Mouse (Mus musculus) liver, embryonic 13.5 days (tissue): ENCODE measurements around the gene Tom1l2. TPM values are rescaled to one million over a fixed set of nuclear protein-coding genes. Genes with fewer than 3 reads are reported as not detected.

ENCODE experiments used
- ATAC-seq: fragments of 200-750 bp; cut with Nextera tagmentation; 2 replicates; pipeline ENCODE4 v1.8.0; 2017; ENCODE audit warnings: low read depth, mild to moderate bottlenecking, moderate number of reproducible peaks, moderate library complexity
- DNase-seq: peaks from one replicate; pipeline ENCODE4 v3.0.0; 2022
- H3K27ac ChIP-seq: fragments of 300-500 bp; sonication (generic); 2 replicates; pipeline ENCODE4 v1.5.1; 2015; ENCODE audit warnings: moderate library complexity, mild to moderate bottlenecking, inconsistent platforms
- H3K27me3 ChIP-seq: fragments of 300-500 bp; sonication (generic); 2 replicates; pipeline ENCODE4 v1.6.1; 2015; ENCODE audit warnings: mild to moderate bottlenecking, inconsistent platforms
- H3K36me3 ChIP-seq: fragments of 300-500 bp; sonication (generic); 2 replicates; pipeline ENCODE4 v1.6.1; 2015; ENCODE audit warnings: mild to moderate bottlenecking, inconsistent platforms
- H3K4me1 ChIP-seq: fragments of 300-500 bp; sonication (generic); replicated peaks from 2 replicates; pipeline ENCODE4 v1.6.1; 2015; ENCODE audit warnings: inconsistent platforms
- H3K4me2 ChIP-seq: fragments of 300-500 bp; sonication (generic); 2 replicates; pipeline ENCODE4 v1.6.1; 2015; ENCODE audit warnings: inconsistent platforms, mild to moderate bottlenecking, moderate library complexity
- H3K4me3 ChIP-seq: fragments of 300-500 bp; sonication (generic); replicated peaks from 2 replicates; pipeline ENCODE4 v1.5.1; 2015; ENCODE audit warnings: mild to moderate bottlenecking, inconsistent platforms
- H3K9ac ChIP-seq: fragments of 300-500 bp; sonication (generic); 2 replicates; pipeline ENCODE4 v1.6.1; 2015; ENCODE audit warnings: mild to moderate bottlenecking, inconsistent platforms
- H3K9me3 ChIP-seq: fragments of 300-500 bp; sonication (generic); replicated peaks from 2 replicates; pipeline ENCODE4 v1.6.1; 2016; ENCODE audit warnings: inconsistent platforms
- WGBS: fragments of 180-500 bp; shearing (Covaris S2); methylation state at CpG from one replicate; pipeline ENCODE4 v1.1.7; 2015; ENCODE audit not compliant: insufficient replicate concordance; 5-methylcytosine and 5-hydroxymethylcytosine counted together
- polyA plus RNA-seq: library from polyadenylated mRNA; unstranded; fragments of >200 nt; fragmentation: Nextera tagmentation; extraction: Ambion mirVana; gene quantifications from 2 replicates; pipeline ENCODE4 v1.2.1, GENCODE M21; 2015

The Tom1l2 gene
- polyA plus RNA-seq, 1 experiment from 2014 or later = 5.1 TPM

DNA sequence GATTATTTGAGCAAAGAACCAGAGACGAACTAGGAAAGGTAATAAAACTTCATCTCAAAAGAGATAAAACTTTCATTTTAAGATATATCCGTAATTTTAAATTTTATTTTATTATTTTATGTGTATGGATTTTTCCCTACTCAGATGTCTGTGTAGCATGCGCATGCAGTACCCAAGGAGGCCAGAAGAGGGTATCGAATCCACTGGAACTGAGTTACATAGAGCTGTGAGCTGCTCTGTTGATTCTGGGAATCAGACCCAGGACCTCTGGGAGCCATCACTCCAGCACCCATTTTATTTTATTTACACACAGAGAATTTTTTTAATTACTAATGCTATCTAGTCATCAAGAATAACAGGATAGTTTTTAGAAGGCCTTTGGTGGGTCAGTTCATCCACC, 45.9 kb downstream of the Tom1l2 start:
- Histone ChIP-seq H3K4me3 (no peak overlapping the region), H3K27me3 (no peaks in the 10 kb centered on the region), H3K36me3 (no peaks in the 10 kb centered on the region), H3K4me2 (no peak overlapping the region), H3K4me1 (peaks cover 73% of the 10 kb centered on the region), H3K9ac (no peak overlapping the region), H3K9me3 (no peaks in the 10 kb centered on the region), H3K27ac (no peak overlapping the region)
- ATAC-seq (no peak), DNase-seq (peak; percentile 34)
- WGBS = 61% methylated on average over 4 of the region's 4 CpGs

DNA sequence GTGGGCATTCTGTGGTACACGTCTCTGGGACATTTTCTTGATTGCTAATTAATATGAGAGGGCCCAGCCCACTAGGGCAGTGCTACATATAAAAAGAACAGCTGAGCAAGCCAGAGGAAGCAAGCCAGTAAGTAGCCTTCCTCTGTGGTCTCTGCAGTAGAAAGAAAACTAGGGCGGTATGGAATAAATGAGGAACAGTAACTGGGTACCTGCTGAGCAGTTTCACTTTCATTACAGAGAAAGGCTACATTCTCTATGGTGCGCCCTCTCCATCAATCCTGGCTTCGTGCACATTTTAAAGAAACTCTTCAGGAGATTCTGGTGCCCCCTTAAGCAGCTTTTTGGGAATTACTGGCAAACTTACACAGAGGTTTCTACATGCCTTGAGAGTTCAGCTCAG, 47.1 kb downstream of the Tom1l2 start:
- Histone ChIP-seq H3K9ac (no peak overlapping the region), H3K27me3 (no peaks in the 10 kb centered on the region), H3K9me3 (no peaks in the 10 kb centered on the region), H3K27ac (0 out of 2 replicates have a peak overlapping the region, but pooled peaks have one; percentile 2), H3K36me3 (no peaks in the 10 kb centered on the region), H3K4me1 (peaks cover 74% of the 10 kb centered on the region), H3K4me3 (no peak overlapping the region), H3K4me2 (0 out of 2 replicates have a peak overlapping the region, but pooled peaks have one; percentile 7)
- no peak for ATAC-seq
- DNase-seq = no peak
- 43% methylated on average over 4 of the region's 4 CpGs for WGBS

DNA sequence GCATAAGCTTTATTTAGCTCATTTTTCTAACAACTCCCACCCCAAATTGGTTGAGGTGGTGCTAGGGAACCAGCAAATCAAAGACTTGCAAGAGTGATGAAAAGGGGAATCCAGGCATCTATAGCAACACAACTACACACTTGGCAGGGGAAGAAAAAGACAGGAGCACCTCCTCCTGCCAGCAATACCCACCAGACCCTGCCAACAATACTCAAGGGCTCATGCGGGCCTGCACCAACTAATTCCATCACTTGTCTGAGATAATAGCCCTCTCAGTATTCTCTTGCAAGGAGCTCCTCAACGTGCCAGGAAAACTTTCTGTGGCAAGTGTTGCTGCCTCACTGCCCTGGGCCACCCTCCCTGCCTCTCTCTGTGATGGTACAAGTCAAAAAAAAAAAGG, 49.2 kb downstream of the Tom1l2 start:
- peak overlapping the region; percentile 15; the same call in 1 of the 2 replicates for H3K27ac ChIP-seq
- H3K4me3 ChIP-seq = no peak overlapping the region
- H3K36me3 ChIP-seq = no peaks in the 10 kb centered on the region
- ATAC-seq = no peak
- 81% methylated on average over 2 of the region's 2 CpGs for WGBS
- no peak overlapping the region for H3K9ac ChIP-seq
- H3K27me3 ChIP-seq = no peaks in the 10 kb centered on the region
- H3K9me3 ChIP-seq = no peaks in the 10 kb centered on the region
- H3K4me1 ChIP-seq = peaks cover 62% of the 10 kb centered on the region
- no peak overlapping the region for H3K4me2 ChIP-seq
- DNase-seq = no peak

DNA sequence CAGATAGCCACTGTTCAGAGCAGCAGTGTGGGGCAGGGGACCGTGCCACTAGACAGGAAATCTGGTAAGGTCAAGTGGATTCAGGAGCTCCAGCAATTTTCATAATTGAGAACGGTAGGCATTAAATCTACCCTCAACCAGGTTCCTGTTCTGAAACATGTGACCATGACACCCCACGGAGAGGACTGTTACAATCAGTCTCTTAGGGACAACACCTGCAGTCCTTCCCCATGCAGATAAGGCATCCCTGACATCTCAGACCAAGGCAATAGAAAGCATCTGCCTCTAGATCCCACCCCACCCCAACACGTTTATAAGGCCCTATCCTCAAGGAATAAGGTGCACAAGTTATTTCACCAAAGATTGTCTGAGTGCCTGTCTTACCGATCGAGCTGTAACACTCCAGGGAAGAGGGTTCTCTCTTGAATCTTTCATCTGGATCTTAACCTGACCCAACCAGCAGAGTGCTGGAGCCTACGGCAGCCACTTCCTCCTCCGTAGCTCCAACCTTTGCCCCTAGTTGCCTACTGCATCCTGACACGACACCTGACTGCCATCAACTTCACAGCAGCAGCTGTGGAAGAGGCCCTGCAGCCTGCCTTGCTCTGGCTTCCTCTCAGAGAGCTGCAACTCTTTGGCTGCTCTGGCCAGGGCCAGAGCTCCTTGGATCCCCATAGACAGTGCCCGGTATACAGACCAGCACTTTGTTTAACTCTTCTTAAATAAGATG, 50.2 kb downstream of the Tom1l2 start:
- Histone ChIP-seq H3K4me2 (no peak overlapping the region), H3K27ac (peak overlapping the region; percentile 19; the same call in 1 of the 2 replicates), H3K36me3 (no peaks in the 10 kb centered on the region), H3K27me3 (no peaks in the 10 kb centered on the region), H3K9ac (peak overlapping the region; percentile 30; the same call in 1 of the 2 replicates), H3K4me3 (no peak overlapping the region), H3K9me3 (no peaks in the 10 kb centered on the region), H3K4me1 (peaks cover 53% of the 10 kb centered on the region)
- DNase-seq = no peak
- 40% methylated on average over 10 of the region's 10 CpGs for WGBS
- peak; percentile 73 for ATAC-seq

DNA sequence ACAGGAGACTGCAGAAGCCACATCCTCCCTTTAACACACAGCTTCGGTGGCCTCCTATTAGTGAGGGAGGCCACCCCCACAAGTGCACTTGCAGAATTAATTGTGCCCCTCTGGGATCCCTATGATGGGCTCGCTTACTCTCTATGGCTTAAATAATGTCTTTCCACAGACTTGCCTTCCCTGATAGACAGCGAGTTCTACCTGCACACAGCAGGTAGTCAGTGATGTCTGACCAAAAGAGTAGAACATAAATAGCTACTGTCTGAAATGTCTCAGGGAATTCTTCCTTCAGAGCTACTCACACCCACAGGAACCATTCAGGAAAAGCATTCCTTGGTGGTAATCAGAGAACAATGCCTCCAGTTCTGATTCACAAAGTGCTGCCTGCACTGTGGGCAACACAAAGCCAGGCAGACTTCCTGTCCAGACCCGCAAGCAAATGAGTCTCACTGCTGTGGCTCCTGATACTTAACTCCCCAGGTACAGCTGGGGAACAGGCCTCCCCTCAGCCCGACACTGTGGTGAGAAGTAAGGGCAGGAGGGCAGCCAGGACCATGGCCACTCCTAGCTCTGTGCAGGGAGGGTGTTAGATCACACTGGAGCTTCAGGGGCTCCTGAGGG, 51.0 kb downstream of the Tom1l2 start:
- 38% methylated on average over 5 of the region's 5 CpGs for WGBS
- H3K27me3 ChIP-seq = no peaks in the 10 kb centered on the region
- H3K4me1 ChIP-seq = peaks cover 50% of the 10 kb centered on the region
- H3K4me3 ChIP-seq = no peak overlapping the region
- no peaks in the 10 kb centered on the region for H3K9me3 ChIP-seq
- H3K9ac ChIP-seq = peak overlapping the region; percentile 30; the same call in 1 of the 2 replicates
- peak; percentile 52 for ATAC-seq
- no peak for DNase-seq
- peak overlapping the region; percentile 19; the same call in 1 of the 2 replicates for H3K27ac ChIP-seq
- no peak overlapping the region for H3K4me2 ChIP-seq
- H3K36me3 ChIP-seq = no peaks in the 10 kb centered on the region

DNA sequence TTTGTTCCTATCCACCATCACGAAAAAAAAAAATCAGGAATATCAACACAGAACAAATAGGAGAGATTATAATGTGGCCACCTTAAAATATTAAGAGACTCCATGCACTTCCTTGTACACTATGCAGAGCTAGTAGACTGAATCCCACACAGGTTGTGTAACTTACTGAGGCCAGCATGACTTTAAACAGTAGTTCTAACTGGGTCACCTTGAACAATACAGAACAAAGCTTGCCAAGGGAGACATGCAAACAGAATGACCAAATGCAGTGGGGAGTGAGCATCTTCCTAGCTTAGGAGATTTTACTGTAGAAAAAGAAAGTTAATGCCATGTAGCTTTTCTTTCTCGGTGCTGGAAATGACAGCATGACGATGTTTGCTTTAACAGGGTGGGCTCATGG, 52.4 kb downstream of the Tom1l2 start:
- ATAC-seq (no peak), DNase-seq (no peak)
- no peaks in the 10 kb centered on the region for H3K9me3 ChIP-seq
- H3K36me3 ChIP-seq = no peaks in the 10 kb centered on the region
- no peak overlapping the region for H3K4me3 ChIP-seq
- H3K27me3 ChIP-seq = no peaks in the 10 kb centered on the region
- H3K9ac ChIP-seq = no peak overlapping the region
- WGBS = 74% methylated on average over 3 of the region's 3 CpGs
- peaks cover 56% of the 10 kb centered on the region for H3K4me1 ChIP-seq
- H3K4me2 ChIP-seq = no peak overlapping the region
- H3K27ac ChIP-seq = no peak overlapping the region

DNA sequence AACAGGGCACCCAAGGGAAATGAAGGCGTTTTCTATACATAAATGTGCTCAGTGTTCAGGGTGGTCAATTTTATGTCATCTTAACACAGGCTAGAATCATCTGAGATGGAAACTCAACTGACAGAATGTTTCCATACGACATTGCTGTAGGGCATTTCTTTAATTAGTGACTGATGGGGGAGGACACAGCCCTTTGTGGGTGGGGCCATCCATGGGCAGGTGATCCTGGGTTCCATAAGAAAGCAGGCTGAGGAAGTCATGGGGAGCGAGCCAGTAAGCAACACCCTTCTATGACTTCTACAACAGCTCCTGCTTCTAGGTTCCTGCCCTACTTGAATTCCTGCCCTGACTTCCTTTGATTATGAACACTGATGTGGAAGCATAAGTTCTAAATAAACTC, 54.9 kb downstream of the Tom1l2 start:
- ATAC-seq = no peak
- peaks cover 70% of the 10 kb centered on the region for H3K4me1 ChIP-seq

DNA sequence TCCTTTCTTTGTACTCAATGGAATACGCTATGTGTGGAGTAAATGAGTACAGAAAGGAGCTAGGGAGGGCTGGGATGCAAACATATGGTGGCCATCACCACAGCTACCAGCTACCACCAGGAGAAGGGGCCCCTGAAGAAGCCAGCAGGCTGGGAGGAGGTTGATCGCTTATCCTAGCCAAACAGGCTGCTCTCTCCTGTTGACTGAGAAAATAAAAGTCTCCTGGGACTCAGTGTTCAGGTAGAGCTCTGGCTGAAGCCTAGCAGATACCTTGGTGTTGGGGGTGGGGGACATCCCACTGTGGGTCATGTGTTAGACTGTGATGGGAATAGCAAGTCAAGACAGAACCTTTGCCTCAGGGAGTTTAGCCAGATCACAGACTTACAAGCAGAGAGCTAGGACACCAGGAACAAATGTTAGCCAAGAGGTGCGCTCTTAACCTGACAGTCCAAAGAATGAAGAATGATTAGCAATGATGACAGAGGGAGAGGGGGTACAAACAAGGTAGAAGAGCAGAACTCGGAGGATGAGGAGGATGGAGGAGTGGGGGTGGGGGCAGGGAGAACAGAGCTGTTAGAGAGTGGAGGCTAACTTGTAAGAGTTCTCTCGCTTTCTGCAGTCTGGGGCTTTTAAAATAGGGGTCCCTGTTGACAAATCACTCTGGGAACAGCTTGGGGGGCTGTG, 57.9 kb downstream of the Tom1l2 start:
- Histone ChIP-seq H3K9me3 (no peaks in the 10 kb centered on the region), H3K4me2 (peak overlapping the region; percentile 69), H3K4me3 (peak overlapping the region; percentile 39), H3K4me1 (peaks cover 50% of the 10 kb centered on the region), H3K27me3 (no peaks in the 10 kb centered on the region), H3K9ac (peak overlapping the region; percentile 65), H3K36me3 (no peaks in the 10 kb centered on the region), H3K27ac (peak overlapping the region; percentile 90)
- ATAC-seq (peak; percentile 96), DNase-seq (peak; percentile 79)
- WGBS = 31% methylated on average over 5 of the region's 5 CpGs

More for the DNA sequence above, 54.9 kb downstream of the Tom1l2 start:
- DNase-seq = no peak
- Histone ChIP-seq H3K36me3 (no peaks in the 10 kb centered on the region), H3K4me2 (no peak overlapping the region), H3K4me3 (no peak overlapping the region), H3K27ac (no peak overlapping the region), H3K9me3 (no peaks in the 10 kb centered on the region), H3K27me3 (no peaks in the 10 kb centered on the region), H3K9ac (no peak overlapping the region)
- whole genome bisulfite sequencing = 65% methylated on average over 3 of the region's 3 CpGs

DNA sequence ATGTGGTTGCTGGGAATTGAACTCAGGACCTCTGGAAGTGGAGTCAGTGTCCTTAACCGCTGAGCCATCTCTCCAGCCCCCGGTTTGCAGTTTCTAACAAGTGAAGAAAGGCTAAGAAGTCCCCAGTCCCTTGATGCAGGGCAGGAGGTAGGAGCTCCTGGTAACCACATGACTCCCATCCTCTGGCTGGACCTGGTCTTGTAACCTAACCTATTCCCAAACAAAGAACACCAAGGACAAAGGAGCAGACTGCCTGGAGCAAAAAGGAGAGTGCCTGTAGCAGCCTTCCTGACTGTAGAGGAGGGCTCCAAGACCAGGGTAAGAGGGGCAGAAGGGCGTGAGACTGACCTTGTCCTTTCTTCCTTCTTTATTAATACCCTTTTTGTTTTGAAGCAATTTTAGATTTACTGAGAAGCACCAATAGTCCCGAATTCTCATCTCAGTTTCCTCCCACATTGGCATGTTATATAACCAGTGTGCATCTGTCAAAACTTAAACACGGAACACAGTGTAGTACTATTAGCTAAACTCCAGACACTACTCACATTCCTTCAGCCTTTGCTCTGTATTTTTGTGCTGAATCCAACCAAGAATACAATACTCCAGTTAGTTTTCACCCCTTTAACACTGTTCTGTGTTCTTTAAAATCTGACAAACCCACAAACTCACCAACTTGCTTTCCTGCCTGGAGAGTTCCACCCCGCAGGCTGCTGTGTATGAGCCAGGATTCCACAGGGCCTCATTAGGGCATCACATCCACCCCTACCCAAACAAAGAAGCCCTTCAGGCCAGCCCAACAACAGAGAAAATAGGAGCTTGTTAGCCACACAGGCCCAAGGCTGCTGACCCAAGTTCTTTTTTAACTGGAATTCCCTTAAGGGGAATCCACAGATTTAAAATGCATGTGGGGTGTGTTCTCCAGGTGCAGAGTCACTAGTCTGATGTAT, 58.7 kb downstream of the Tom1l2 start:
- 0 out of 2 replicates have a peak, but pooled peaks have one; percentile 20 for ATAC-seq
- peak overlapping the region; percentile 39 for H3K4me3 ChIP-seq
- no peak for DNase-seq
- H3K4me2 ChIP-seq = peak overlapping the region; percentile 69
- no peaks in the 10 kb centered on the region for H3K36me3 ChIP-seq
- H3K27me3 ChIP-seq = no peaks in the 10 kb centered on the region
- no peaks in the 10 kb centered on the region for H3K9me3 ChIP-seq
- 77% methylated on average over 6 of the region's 6 CpGs for WGBS
- H3K9ac ChIP-seq = peak overlapping the region; percentile 65
- peak overlapping the region; percentile 90 for H3K27ac ChIP-seq
- peaks cover 50% of the 10 kb centered on the region for H3K4me1 ChIP-seq

DNA sequence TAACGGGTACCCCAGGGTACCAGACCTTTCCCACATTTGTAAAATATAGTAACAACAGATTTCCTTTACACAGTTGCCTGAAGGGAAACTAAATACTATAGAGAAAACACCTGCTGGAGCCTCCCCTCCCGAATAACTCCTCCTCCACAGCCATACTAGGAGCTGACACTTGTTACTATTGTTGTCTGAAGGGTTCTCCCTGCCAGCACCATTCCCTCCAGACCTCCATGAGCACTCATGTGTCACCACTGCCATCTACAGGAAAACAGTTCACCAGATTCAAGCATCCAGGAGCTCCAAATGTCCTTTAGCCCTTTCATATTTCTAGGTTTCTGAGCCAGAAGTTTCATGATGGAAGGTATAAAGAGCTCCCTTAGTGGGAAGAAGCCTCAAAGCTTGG, 60.0 kb downstream of the Tom1l2 start:
- H3K27ac ChIP-seq = peak overlapping the region; percentile 65
- no peak overlapping the region for H3K4me3 ChIP-seq
- no peak overlapping the region for H3K4me2 ChIP-seq
- ATAC-seq = 0 out of 2 replicates have a peak, but pooled peaks have one; percentile 17
- H3K9me3 ChIP-seq = no peaks in the 10 kb centered on the region
- H3K27me3 ChIP-seq = no peaks in the 10 kb centered on the region
- no peaks in the 10 kb centered on the region for H3K36me3 ChIP-seq
- H3K4me1 ChIP-seq = peaks cover 50% of the 10 kb centered on the region
- peak; percentile 53 for DNase-seq
- H3K9ac ChIP-seq = peak overlapping the region; percentile 39
- WGBS = 61% methylated on average over 2 of the region's 2 CpGs
